Mouse (Mus musculus) lung, embryonic 16.5 days (tissue): ENCODE measurements around the gene Btbd9. TPM values are rescaled to one million over a fixed set of nuclear protein-coding genes. Genes with fewer than 3 reads are reported as not detected.
"Not testable (repeated sequence)": the region's sequence is repeated elsewhere in the genome, so short reads cannot be mapped to it uniquely, and the experiment has no call there.

Experiments used
- ATAC-seq: fragments of 200-750 bp; cut with Nextera tagmentation; 2 replicates; pipeline ENCODE4 v1.8.0; 2017; ENCODE audit warnings: low read depth, mild to moderate bottlenecking, moderate library complexity
- H3K27ac ChIP-seq: fragments of 300-500 bp; sonication (generic); 2 replicates; pipeline ENCODE4 v1.5.1; 2014; ENCODE audit warnings: mild to moderate bottlenecking, control low read depth, low read length
- H3K27me3 ChIP-seq: fragments of 300-500 bp; sonication (generic); 2 replicates; pipeline ENCODE4 v1.6.1; 2014; ENCODE audit warnings: low read depth, low read length, mixed read lengths; ENCODE audit not compliant: control insufficient read depth, insufficient read depth
- H3K36me3 ChIP-seq: fragments of 300-500 bp; sonication (generic); 2 replicates; pipeline ENCODE4 v1.6.1; 2014; ENCODE audit warnings: low read length; ENCODE audit not compliant: control insufficient read depth, insufficient read depth
- H3K4me1 ChIP-seq: fragments of 300-500 bp; sonication (generic); replicated peaks from 2 replicates; pipeline ENCODE4 v1.6.1; 2014; ENCODE audit warnings: low read length, mixed read lengths; ENCODE audit not compliant: control insufficient read depth, insufficient read depth
- H3K4me2 ChIP-seq: fragments of 300-500 bp; sonication (generic); 2 replicates; pipeline ENCODE4 v1.6.1; 2014; ENCODE audit warnings: low read depth, low read length, control low read depth
- H3K4me3 ChIP-seq: fragments of 300-500 bp; sonication (generic); 2 replicates; pipeline ENCODE4 v1.5.1; 2014; ENCODE audit warnings: mild to moderate bottlenecking, low read length, control low read depth
- H3K9ac ChIP-seq: fragments of 300-500 bp; sonication (generic); 2 replicates; pipeline ENCODE4 v1.6.1; 2014; ENCODE audit warnings: low read length, control low read depth
- H3K9me3 ChIP-seq: fragments of 300-500 bp; sonication (generic); 2 replicates; pipeline ENCODE4 v1.6.1; 2016; ENCODE audit warnings: low read length; ENCODE audit not compliant: control insufficient read depth
- WGBS: fragments of 180-500 bp; shearing (Covaris S2); extraction: QIAGEN DNeasy Blood & Tissue Kit; methylation state at CpG from one replicate; pipeline ENCODE4 v1.1.7; 2014; 5-methylcytosine and 5-hydroxymethylcytosine counted together
- polyA plus RNA-seq: library from polyadenylated mRNA; unstranded; fragments of >200 nt; fragmentation: Nextera tagmentation; extraction: Ambion mirVana; gene quantifications from 2 replicates; pipeline ENCODE4 v1.2.1, GENCODE M21; 2015

The Btbd9 gene
- polyA plus RNA-seq, 1 experiment from 2014 or later: 55.8 TPM

GRCm38 (mm10) chr17:30525405-30526295 is 50.6 kb downstream of the Btbd9 start:
- H3K4me2 ChIP-seq: no peak overlapping the region
- H3K4me3 ChIP-seq: no peak overlapping the region
- no peak overlapping the region for H3K9ac ChIP-seq
- H3K9me3 ChIP-seq: no peaks in the 10 kb centered on the region
- peaks cover 6% of the 10 kb centered on the region; the same call in 1 of the 2 replicates for H3K4me1 ChIP-seq
- no peaks in the 10 kb centered on the region for H3K27me3 ChIP-seq
- no peak for ATAC-seq
- H3K36me3 ChIP-seq: 0 out of 2 replicates have a peak, but pooled peaks cover 3% of the 10 kb centered on the region
- WGBS: 46% methylated on average over 6 of the region's 6 CpGs
- H3K27ac ChIP-seq: no peak overlapping the region

GRCm38 (mm10) chr17:30524451-30524850 is 51.8 kb downstream of the Btbd9 start:
- Histone ChIP-seq H3K27me3 (no peaks in the 10 kb centered on the region), H3K9me3 (no peaks in the 10 kb centered on the region), H3K27ac (0 out of 2 replicates have a peak overlapping the region, but pooled peaks have one; percentile 18), H3K4me2 (no peak overlapping the region), H3K36me3 (0 out of 2 replicates have a peak, but pooled peaks cover 3% of the 10 kb centered on the region), H3K9ac (no peak overlapping the region), H3K4me3 (no peak overlapping the region), H3K4me1 (peaks cover 6% of the 10 kb centered on the region; the same call in 1 of the 2 replicates)
- WGBS: 67% methylated on average over 7 of the region's 7 CpGs
- ATAC-seq: peak; percentile 69; the same call in 1 of the 2 replicates

- 0 out of 2 replicates have a peak, but pooled peaks cover 3% of the 10 kb centered on the region for H3K36me3 ChIP-seq
- no peak for ATAC-seq
- WGBS: 84% methylated on average over 2 of the region's 2 CpGs
- H3K4me2 ChIP-seq: no peak overlapping the region
- H3K27ac ChIP-seq: peak overlapping the region; percentile 45; the same call in 1 of the 2 replicates
- peaks cover 6% of the 10 kb centered on the region; the same call in 1 of the 2 replicates for H3K4me1 ChIP-seq
- no peak overlapping the region for H3K4me3 ChIP-seq
- H3K27me3 ChIP-seq: no peaks in the 10 kb centered on the region
- H3K9me3 ChIP-seq: no peaks in the 10 kb centered on the region
- H3K9ac ChIP-seq: no peak overlapping the region
Measured at GRCm38 (mm10) chr17:30523783-30524182, 52.5 kb downstream of the Btbd9 start.

GRCm38 (mm10) chr17:30522406-30523078 is 53.7 kb downstream of the Btbd9 start:
- H3K36me3 ChIP-seq: 0 out of 2 replicates have a peak, but pooled peaks cover 3% of the 10 kb centered on the region
- H3K4me1 ChIP-seq: peaks cover 6% of the 10 kb centered on the region; the same call in 1 of the 2 replicates
- H3K9ac ChIP-seq: no peak overlapping the region
- 93% methylated on average over 9 of the region's 9 CpGs for WGBS
- no peaks in the 10 kb centered on the region for H3K9me3 ChIP-seq
- H3K4me3 ChIP-seq: no peak overlapping the region
- H3K27ac ChIP-seq: no peak overlapping the region
- H3K4me2 ChIP-seq: no peak overlapping the region
- ATAC-seq: no peak
- H3K27me3 ChIP-seq: no peaks in the 10 kb centered on the region

DNA sequence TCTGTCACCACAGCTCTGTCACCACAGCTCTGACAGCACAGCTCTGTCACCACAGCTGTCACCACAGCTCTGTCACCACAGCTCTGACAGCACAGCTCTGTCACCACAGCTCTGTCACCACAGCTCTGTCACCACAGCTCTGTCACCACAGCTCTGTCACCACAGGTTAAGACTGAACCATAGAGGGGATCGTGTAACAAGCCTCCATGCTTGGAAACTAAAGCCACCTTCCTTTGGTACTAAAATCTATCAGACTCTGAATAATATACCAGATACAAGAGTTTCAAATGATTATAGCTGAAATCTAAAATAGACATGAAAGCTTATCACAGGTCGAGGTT is 57.1 kb downstream of the Btbd9 start:
- H3K4me3 ChIP-seq, H3K4me1 ChIP-seq, H3K4me2 ChIP-seq, H3K9me3 ChIP-seq, H3K36me3 ChIP-seq, H3K27ac ChIP-seq, ATAC-seq, H3K9ac ChIP-seq, H3K27me3 ChIP-seq: not testable (repeated sequence)
- WGBS: 48% methylated on average over 2 of the region's 2 CpGs

- WGBS: 65% methylated on average over 8 of the region's 8 CpGs
- H3K4me3 ChIP-seq: no peak overlapping the region
- no peaks in the 10 kb centered on the region for H3K36me3 ChIP-seq
- H3K4me2 ChIP-seq: no peak overlapping the region
- H3K27ac ChIP-seq: no peak overlapping the region
- H3K27me3 ChIP-seq: no peaks in the 10 kb centered on the region
- no peaks in the 10 kb centered on the region for H3K9me3 ChIP-seq
- no peak for ATAC-seq
- H3K4me1 ChIP-seq: peaks cover 3% of the 10 kb centered on the region; the same call in 1 of the 2 replicates
- no peak overlapping the region for H3K9ac ChIP-seq
Measured at GRCm38 (mm10) chr17:30518431-30519171, 57.7 kb downstream of the Btbd9 start.

GRCm38 (mm10) chr17:30516580-30517340 is 59.5 kb downstream of the Btbd9 start:
- WGBS: 93% methylated on average over 10 of the region's 10 CpGs
- H3K36me3 ChIP-seq: no peaks in the 10 kb centered on the region
- H3K27me3 ChIP-seq: no peaks in the 10 kb centered on the region
- ATAC-seq: no peak
- no peak overlapping the region for H3K4me2 ChIP-seq
- no peak overlapping the region for H3K27ac ChIP-seq
- H3K9ac ChIP-seq: no peak overlapping the region
- H3K4me1 ChIP-seq: no peaks in the 10 kb centered on the region
- H3K9me3 ChIP-seq: no peaks in the 10 kb centered on the region
- no peak overlapping the region for H3K4me3 ChIP-seq

DNA sequence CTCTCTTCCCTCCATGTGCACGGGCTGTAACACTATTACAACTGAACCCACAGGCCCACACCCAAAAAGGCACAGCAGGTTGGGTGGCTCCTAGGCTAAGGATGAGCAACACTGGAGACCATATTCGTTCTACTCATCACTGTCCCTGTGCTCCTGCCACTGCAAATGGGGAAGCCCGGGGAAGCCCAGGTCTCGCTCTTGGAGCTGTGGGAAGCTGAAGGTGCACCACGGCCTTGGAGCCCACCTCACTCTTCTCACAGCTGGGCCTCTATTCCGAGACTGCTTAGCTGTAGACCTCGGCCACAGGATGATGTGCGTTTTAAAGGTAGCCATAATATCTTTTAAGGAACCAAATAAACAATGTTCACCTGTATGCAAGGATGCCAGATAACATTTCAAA is 60.9 kb downstream of the Btbd9 start:
- H3K27me3 ChIP-seq: no peaks in the 10 kb centered on the region
- ATAC-seq: no peak
- no peaks in the 10 kb centered on the region for H3K36me3 ChIP-seq
- no peak overlapping the region for H3K4me3 ChIP-seq
- no peaks in the 10 kb centered on the region for H3K9me3 ChIP-seq
- H3K27ac ChIP-seq: no peak overlapping the region
- 92% methylated on average over 8 of the region's 8 CpGs for WGBS
- no peak overlapping the region for H3K4me2 ChIP-seq
- no peaks in the 10 kb centered on the region for H3K4me1 ChIP-seq
- no peak overlapping the region for H3K9ac ChIP-seq
